Mouse (Mus musculus): ENCODE data around the gene Glis2.

The Glis2 gene

DNA sequence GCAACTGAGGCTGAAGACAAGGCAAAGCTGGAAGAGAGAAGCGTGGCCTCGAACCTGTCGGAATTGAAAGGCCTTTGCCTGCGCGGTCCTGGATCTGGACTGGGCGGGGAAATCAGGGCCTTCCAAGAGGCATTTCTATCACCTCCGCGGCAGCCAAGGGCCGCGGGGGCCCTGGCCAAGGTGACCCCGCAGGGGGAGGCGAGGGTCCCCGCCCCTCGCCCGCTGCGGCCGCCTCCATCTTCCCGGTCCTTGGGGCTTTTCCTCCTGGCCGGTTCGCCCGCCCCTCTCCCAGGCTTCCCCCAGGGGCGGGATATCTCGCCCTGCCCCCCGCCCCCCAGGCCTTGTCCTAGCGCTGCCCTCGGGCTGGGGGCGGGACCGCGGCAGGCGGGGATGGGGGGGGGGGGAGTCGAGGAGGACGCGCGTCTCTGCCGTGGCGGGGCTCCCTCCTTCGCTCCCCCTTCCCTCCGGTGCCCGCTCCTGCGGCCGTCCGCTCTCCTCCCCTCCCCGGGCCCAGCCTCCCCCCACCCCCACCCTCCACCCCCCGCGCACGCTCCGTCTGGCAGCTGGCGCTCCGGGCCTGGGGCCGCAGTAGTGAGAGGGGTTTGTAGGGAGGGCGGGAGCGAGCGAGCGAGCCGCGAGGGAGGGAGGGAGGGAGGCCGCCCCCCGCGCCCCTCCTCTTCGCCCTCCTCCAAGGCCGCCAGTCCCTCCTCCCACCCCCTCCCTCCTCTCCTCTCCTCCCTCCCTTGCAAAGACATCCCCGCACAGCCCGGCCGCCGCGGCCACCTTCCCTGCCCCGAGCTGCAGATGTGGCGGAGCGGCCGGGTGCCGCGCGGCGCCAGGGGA, at the start of gene Glis2:
Gene Glis2, plus strand, starts transcription at position 743 of the 843 bp plus-strand sequence.
- no peak for DNase-seq (ENCODE audit: low spot score in 2 of 2)

DNA sequence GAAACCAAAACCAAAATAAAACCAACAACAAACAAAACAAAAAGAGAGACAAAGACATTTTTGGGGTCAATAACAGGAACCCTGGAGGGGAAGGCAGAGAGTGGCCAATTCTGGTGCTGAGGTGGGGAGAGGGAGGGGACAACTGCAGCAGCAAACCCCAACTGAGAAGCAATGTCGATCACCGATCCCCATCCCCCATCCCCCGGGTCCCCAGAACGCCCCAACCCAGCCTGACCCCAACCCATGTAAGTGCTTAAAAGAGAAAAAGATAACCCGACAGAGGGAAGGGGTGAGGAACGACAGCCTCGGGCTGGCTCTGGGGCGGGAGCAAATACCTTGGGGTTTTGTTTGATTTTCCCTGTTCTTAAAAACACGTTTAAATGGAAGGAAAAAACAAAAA, 49.7 kb upstream of the Glis2 start:
- DNase-seq (ENCODE audit: low spot score in 2 of 2): no peak

DNA sequence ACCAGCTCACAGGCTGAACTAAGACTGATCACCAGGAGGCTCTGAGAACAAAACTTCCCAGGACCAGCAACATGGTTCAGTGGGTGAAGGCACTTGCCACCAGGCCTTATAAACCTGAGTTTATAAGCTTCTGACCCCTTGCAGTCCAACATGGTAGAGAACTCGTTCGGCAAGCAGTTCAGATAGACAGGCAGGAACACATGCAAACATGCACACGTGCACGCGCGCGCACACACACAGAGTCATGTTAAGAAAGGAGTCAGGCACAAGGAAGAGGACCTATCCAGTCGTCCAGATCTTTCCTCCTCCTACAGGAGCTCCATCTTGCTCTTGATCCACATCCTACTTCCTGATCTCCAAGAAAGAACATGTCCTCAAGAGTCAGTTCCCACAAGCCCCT, 47.7 kb upstream of the Glis2 start:
- no peak for DNase-seq (ENCODE audit: low spot score in 2 of 2)

DNA sequence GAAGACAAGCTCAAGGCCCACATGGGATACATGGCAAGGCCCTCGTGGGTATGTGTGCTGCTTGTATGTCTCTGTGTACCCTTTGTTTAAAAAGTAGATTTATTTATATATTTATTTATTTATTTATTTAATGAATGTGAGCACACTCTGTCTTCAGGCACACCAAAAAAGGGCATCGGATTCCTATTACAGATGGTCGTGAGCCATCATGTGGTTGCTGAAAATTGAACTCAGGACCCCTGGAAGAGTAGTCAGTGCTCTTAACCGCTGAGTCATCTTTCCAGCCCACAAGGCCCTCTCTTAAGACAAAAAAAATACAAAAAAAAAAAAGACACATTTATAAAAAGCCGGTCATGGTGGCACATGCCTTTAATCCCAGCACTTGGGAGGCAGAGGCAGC, 46.9 kb upstream of the Glis2 start:
- DNase-seq (ENCODE audit: low spot score in 2 of 2): no peak

GRCm38 (mm10) chr16:4548953-4549688, 45.4 kb upstream of the Glis2 start:
- no peak for DNase-seq (ENCODE audit: low spot score in 2 of 2)

DNA sequence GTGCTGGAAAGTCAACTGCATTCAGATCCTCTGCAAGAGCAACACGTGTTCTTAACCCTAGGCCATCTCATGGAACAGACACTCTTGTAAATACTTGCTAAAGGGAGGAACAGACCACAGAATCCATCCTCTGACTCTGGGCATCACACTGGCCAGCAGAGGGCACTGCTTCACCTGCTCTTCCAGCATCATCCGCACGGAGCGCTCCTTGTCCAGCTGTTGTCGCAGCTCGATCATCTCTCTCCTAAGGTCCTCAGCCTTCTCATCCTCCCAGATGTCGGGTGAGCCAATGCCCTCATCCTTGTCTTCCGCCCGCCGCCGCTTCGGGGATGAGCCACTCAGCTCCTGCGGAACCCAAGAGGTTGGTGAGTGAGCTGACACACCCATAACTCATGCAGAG, 43.5 kb upstream of the Glis2 start:
- peak; percentile 41 to 46 for DNase-seq (ENCODE audit: low spot score in 2 of 2)

- no peak for DNase-seq (ENCODE audit: low spot score in 2 of 2)
These were observed 42.6 kb upstream of the Glis2 start for GRCm38 (mm10) chr16:4551885-4552284.

- DNase-seq (ENCODE audit: low spot score in 2 of 2): no peak
These were observed 41.5 kb upstream of the Glis2 start for GRCm38 (mm10) chr16:4552829-4553550.

GRCm38 (mm10) chr16:4555555-4555954, 39.0 kb upstream of the Glis2 start:
- DNase-seq (ENCODE audit: low spot score in 2 of 2): no peak

- DNase-seq (ENCODE audit: low spot score in 2 of 2): no peak
These were observed 37.4 kb upstream of the Glis2 start for GRCm38 (mm10) chr16:4557085-4557484.

- DNase-seq (ENCODE audit: low spot score in 2 of 2): peak; percentile 33 to 37
These were observed 36.6 kb upstream of the Glis2 start for GRCm38 (mm10) chr16:4557949-4558348.

GRCm38 (mm10) chr16:4558384-4558979, 36.0 kb upstream of the Glis2 start:
- DNase-seq (ENCODE audit: low spot score in 2 of 2): peak; percentile 77 to 83

DNA sequence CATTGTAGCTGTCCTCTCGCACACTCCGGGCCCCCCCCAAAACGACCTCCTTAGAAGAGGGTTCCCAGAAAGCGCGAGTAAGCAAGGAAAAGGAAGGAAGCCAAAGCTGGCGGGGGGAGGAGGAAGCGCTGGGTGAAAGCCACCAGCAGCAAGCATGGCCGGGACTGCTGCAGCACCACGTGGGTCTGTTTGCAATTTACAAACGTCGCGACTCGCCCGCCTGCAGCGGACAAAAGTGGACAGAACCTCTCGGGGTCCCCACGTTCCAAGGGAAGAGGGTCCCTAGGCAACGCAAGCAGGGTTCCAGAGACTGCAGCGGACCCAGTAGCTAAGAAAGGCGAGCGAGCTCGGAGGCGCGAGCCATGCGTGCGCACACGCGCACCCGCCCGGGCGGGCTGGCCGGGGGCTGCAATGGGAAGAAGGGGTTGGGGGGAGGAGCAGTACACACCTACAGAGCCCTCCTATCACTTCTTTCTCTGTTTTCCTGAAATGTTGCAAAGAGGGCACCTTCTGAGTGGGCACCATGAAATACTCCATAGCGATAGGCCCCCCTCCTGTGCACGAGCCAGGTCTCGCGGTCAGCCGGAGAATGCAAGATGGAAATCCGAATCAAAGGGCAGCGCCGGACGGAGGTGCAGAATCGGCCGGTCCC, 35.4 kb upstream of the Glis2 start:
- peak; percentile 48 to 59 for DNase-seq (ENCODE audit: low spot score in 2 of 2)

DNA sequence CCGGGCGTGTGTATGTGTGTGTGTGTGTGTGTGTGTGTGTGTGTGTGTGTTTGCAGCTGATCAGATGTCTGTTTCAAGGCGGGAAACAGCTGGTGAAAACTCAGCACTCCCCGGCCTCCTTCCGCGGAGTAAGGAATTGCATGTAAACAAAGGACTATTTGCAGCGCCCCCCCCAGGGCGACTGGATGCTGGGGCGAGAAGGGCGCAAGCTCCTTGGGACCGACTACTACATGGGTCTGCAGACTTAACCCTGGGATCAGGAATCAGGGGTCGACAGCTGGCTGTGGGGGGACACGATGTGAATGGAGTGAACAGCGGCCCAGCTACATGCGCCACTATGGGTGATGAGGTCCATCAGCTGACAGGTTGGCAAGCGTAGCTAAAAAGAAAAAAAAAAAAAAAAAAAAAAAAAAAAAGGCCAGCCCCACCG, 34.8 kb upstream of the Glis2 start, which contains the start of gene Tfap4:
Gene Tfap4, minus strand, starts transcription at position 140 of the 430 bp plus-strand sequence.
- DNase-seq (ENCODE audit: low spot score in 2 of 2): peak; percentile 75 to 76

- peak in 1 of 2 experiments; percentile 36 for DNase-seq (ENCODE audit: low spot score in 2 of 2)
These were observed 34.2 kb upstream of the Glis2 start for GRCm38 (mm10) chr16:4560145-4560952.

- DNase-seq (ENCODE audit: low spot score in 2 of 2): peak; percentile 53 to 61
These were observed 26.6 kb upstream of the Glis2 start for GRCm38 (mm10) chr16:4567912-4568311.

DNA sequence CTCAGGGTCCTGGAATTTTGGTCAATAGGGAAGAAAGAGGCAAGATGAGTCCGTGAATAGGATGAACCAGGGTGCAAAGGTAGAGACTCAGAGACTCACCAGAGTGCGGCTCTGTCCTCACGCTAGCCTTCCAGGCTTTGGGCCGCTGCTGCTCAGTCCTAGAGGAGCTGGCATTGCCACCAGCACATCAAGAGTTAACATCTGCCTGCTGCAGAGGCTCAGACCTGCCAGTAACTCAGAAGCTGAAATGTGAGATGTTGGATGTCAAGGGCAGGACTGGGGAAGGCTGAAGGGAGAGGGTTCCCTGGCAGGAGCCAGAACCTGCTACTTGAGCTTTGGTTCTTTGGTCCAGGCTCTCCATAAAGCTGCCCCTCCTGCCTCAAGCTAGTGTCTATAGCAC, 23.8 kb upstream of the Glis2 start:
- DNase-seq (ENCODE audit: low spot score in 2 of 2): no peak

GRCm38 (mm10) chr16:4576038-4576437, 18.5 kb upstream of the Glis2 start:
- DNase-seq (ENCODE audit: low spot score in 2 of 2): no peak

GRCm38 (mm10) chr16:4576873-4577272, 17.6 kb upstream of the Glis2 start:
- no peak for DNase-seq (ENCODE audit: low spot score in 2 of 2)

DNA sequence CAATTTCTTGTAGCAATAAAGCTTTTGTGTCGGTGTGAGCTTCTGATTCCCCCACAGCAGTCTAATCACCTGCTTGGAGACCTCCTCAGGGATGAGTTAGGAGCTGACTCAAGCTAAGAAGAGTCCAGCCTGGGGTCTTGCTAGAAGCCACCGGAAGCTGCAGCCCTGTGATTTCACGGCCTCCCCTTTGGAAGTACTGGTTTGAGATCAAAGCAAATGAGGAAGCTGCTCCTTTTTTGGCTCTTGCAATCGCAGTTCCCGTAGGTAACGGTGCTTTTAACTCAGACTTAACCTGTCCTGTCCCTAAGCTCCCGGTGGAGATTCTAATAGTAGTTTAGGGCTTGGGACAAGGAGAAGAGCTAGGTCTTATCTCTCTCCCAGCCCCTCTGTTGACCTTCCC, 15.9 kb upstream of the Glis2 start:
- DNase-seq (ENCODE audit: low spot score in 2 of 2): no peak
